Mouse (Mus musculus) cerebellum, adult 2 months (tissue): ENCODE results near the gene Tm4sf20.

ENCODE experiments used
- CTCF ChIP-seq: fragments of 200-500 bp; IDR thresholded peaks from 2 replicates; pipeline ENCODE4 v1.5.1; 2011; ENCODE audit warnings: low read depth, mild to moderate bottlenecking, control low read depth, low read length, moderate library complexity, borderline replicate concordance; ENCODE audit not compliant: insufficient read depth
- POLR2A ChIP-seq: fragments of 200-500 bp; IDR thresholded peaks from 2 replicates; pipeline ENCODE4 v1.6.1; 2011; ENCODE audit warnings: low read length, control low read depth, borderline replicate concordance; ENCODE audit not compliant: insufficient read depth

GRCm38 (mm10) chr1:82761454-82762169, 6.6 kb downstream of the Tm4sf20 start:
- no peak for TF ChIP-seq CTCF
- no peak for TF ChIP-seq POLR2A
